8 mouse cellular contexts compared by ENCODE assay signal in the genomic region with DNA sequence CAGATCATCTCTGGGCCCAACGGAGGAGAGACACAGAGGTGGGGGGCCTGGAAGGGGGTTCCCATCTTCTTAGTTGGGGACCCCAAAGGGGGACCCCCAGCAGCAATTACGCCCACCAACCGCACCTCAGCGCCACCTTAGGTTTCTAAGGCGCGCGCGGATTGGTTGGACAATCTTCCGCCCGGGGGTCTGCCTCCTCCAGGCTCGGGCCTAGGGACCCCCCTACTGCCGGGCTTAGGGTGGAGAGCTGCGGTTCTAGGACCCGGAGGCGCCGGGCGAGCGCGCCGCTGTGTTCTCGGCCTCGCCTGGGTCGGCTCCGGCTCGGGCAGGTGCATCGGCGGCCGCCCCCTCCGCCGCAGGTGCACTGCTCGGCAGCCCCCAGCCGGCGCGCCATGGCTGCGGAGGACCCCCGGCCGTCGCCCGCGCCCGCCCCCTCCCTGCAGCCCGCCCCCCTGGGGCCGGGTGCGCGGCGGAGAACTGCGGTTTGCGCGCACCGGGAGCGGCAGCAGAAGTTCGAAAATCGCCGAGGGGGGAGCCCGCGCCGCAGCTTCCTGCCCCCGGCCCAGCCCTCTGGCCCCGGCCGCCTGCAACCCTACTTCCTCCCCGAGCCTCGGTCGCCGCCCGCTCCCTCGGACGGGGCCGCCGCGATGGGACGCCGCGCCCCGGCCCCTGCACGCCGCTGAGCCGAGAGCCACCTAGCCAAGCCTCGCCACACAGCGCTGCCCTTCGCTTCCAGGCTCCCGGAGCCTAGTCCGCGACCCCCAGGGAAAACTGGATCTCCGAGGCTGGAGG. TPM values are rescaled to one million over a fixed set of nuclear protein-coding genes. Genes with fewer than 3 reads are reported as not detected.
DNase-seq lines count a peak whose midpoint lies in the region; ATAC-seq and TF ChIP-seq lines count a peak whose summit lies in the region.

Gene Fmnl1, plus strand, starts transcription at position 614 of the 792 bp plus-strand sequence.

- no peak for ATAC-seq in liver, embryonic 15.5 days (ENCODE audit: insufficient read depth)
- peak; percentile 85 for ATAC-seq in neural tube, embryonic 13.5 days (ENCODE audit: low read depth)

- no peak for TF ChIP-seq POLR2A in bone marrow macrophage, adult 2 months (IDR thresholded peaks at IDR 0.05; ENCODE audit: borderline replicate concordance, low read depth, low read length)
- no peak for TF ChIP-seq POLR2A in kidney, adult 2 months (IDR thresholded peaks at IDR 0.05; ENCODE audit: low read depth, low read length)

- WGBS in kidney, adult 2 months: 2% methylated on average over 64 of the region's 84 CpGs
- under 1% methylated on average over 71 of the region's 84 CpGs for WGBS in liver, embryonic 15.5 days (ENCODE audit: insufficient replicate concordance)
- WGBS in neural tube, embryonic 13.5 days: under 1% methylated on average over 82 of the region's 84 CpGs

- H3K27ac ChIP-seq in bone marrow macrophage, adult 2 months (ENCODE audit: insufficient read depth, low read depth, low read length): peak within 1 kb of the TSS; percentile 88
- peak within 1 kb of the TSS; percentile 98 for H3K27ac ChIP-seq in kidney, adult 2 months (ENCODE audit: insufficient read depth, low read depth, low read length)
- peak within 1 kb of the TSS; percentile 41 for H3K27ac ChIP-seq in liver, embryonic 15.5 days (replicated peaks)
- peak within 1 kb of the TSS; percentile 61 for H3K27ac ChIP-seq in neural tube, embryonic 13.5 days (replicated peaks)

- peaks cover 33% of the 10 kb centered on the region for H3K4me1 ChIP-seq in bone marrow macrophage, adult 2 months (ENCODE audit: control insufficient read depth, insufficient read depth, low read length)
- peaks cover 30% of the 10 kb centered on the region; the same call in 1 of the 2 replicates for H3K4me1 ChIP-seq in kidney, adult 2 months (ENCODE audit: control insufficient read depth, insufficient read depth, low read length)
- H3K4me1 ChIP-seq in liver, embryonic 15.5 days (replicated peaks): peaks cover 36% of the 10 kb centered on the region
- peaks cover 25% of the 10 kb centered on the region for H3K4me1 ChIP-seq in neural tube, embryonic 13.5 days (replicated peaks)

- H3K9ac ChIP-seq in liver, embryonic 15.5 days: peak within 1 kb of the TSS; percentile 40; the same call in 1 of the 2 replicates
- peak within 1 kb of the TSS; percentile 76 for H3K9ac ChIP-seq in neural tube, embryonic 13.5 days

- peak within 1 kb of the TSS; percentile 69 for H3K4me2 ChIP-seq in liver, embryonic 15.5 days
- peak within 1 kb of the TSS; percentile 82 for H3K4me2 ChIP-seq in neural tube, embryonic 13.5 days

- H3K4me3 ChIP-seq in bone marrow macrophage, adult 2 months (ENCODE audit: insufficient read depth, low read length): peak within 1 kb of the TSS; percentile 88
- peak within 1 kb of the TSS; percentile 74 for H3K4me3 ChIP-seq in kidney, adult 2 months (ENCODE audit: insufficient read depth, low read depth, low read length)
- peak within 1 kb of the TSS; percentile 56 for H3K4me3 ChIP-seq in liver, embryonic 15.5 days (replicated peaks)
- H3K4me3 ChIP-seq in neural tube, embryonic 13.5 days: peak within 1 kb of the TSS; percentile 64

- no peak for TF ChIP-seq CTCF in bone marrow macrophage, adult 2 months (IDR thresholded peaks at IDR 0.05; ENCODE audit: low read depth, low read length)
- TF ChIP-seq CTCF in kidney, adult 2 months (conservative IDR thresholded peaks at IDR 0.05; ENCODE audit: insufficient read depth, insufficient read length, low read depth, low read length): no peak

- H3K36me3 ChIP-seq in kidney, adult 2 months (ENCODE audit: control insufficient read depth, insufficient read depth, low read length): no peaks in the 10 kb centered on the region
- no peaks in the 10 kb centered on the region for H3K36me3 ChIP-seq in liver, embryonic 15.5 days (replicated peaks)
- no peaks in the 10 kb centered on the region for H3K36me3 ChIP-seq in neural tube, embryonic 13.5 days

- no peak for DNase-seq in layer of hippocampus, adult 8-10 months (ENCODE audit: low spot score in 2 of 2)
- DNase-seq in layer of hippocampus, adult 9-11 months: no peak
- DNase-seq in heart, adult 9 months (ENCODE audit: low spot score in 2 of 2): peak; percentile 52 to 69
- peak; percentile 61 for DNase-seq in kidney, adult 2 months
- DNase-seq in yolk sac, embryonic 10.5 days (ENCODE audit: low spot score): peak; percentile 32

- H3K27me3 ChIP-seq in kidney, adult 2 months (replicated peaks; ENCODE audit: control insufficient read depth, insufficient read depth, low read length): no peaks in the 10 kb centered on the region
- peaks cover 47% of the 10 kb centered on the region for H3K27me3 ChIP-seq in liver, embryonic 15.5 days
- H3K27me3 ChIP-seq in neural tube, embryonic 13.5 days: peaks cover 71% of the 10 kb centered on the region

- no peaks in the 10 kb centered on the region for H3K9me3 ChIP-seq in liver, embryonic 15.5 days (replicated peaks)
- no peaks in the 10 kb centered on the region for H3K9me3 ChIP-seq in neural tube, embryonic 13.5 days

RNA-seq across cellular contexts. Expression of gene Fmnl1, which starts in this region (rescaled TPM):
- 100 to 1,000 TPM; 121 to 133 (median 125) TPM for total RNA-seq in layer of hippocampus, adult 8-10 months (2022)
- 216 and 241 TPM in 2 replicates for polyA plus RNA-seq in bone marrow macrophage, adult 2 months (2012; ENCODE audit: insufficient read depth, insufficient read length, missing spikeins)
- 32.7 and 35.5 TPM in 2 replicates for polyA plus RNA-seq in kidney, adult 2 months (2012; rRNA removed)
- 5.7 and 6.2 TPM in 2 replicates for polyA plus RNA-seq in liver, embryonic 15.5 days (2015; fragmentation: Nextera tagmentation; extraction: Ambion mirVana)
- 3.0 and 4.2 TPM in 2 replicates for polyA plus RNA-seq in neural tube, embryonic 13.5 days (2015; fragmentation: Nextera tagmentation; extraction: Ambion mirVana)

Comparison
In these comparisons a context has a peak if more than half of its experiments do, and no peak if none do; other contexts are left out.
1. DNase-seq: peak in heart, adult 9 months (2 of 2), kidney, adult 2 months (single experiment) and yolk sac, embryonic 10.5 days (single experiment); none in layer of hippocampus, adult 8-10 months (0 of 2) and layer of hippocampus, adult 9-11 months (single experiment).
2. H3K27ac ChIP-seq: peak in every context shown above with its lines; median percentile 98 in kidney, adult 2 months; 88 in bone marrow macrophage, adult 2 months; 61 in neural tube, embryonic 13.5 days; 41 in liver, embryonic 15.5 days.
3. Peak in every context shown above with its lines, with median percentiles within 50 percentile points of each other: H3K4me3 ChIP-seq.